Mouse (Mus musculus) kidney, adult 2 months (tissue): Measurements from ENCODE around the gene Gsta3.

ENCODE experiments used
- CTCF ChIP-seq: fragments of 200-500 bp; conservative IDR thresholded peaks from 2 replicates; pipeline ENCODE4 v1.5.1; 2011; ENCODE audit warnings: low read depth, mild to moderate bottlenecking, control low read depth, low read length, moderate library complexity, mixed read lengths; ENCODE audit not compliant: insufficient read depth, insufficient read length
- POLR2A ChIP-seq: fragments of 200-500 bp; IDR thresholded peaks from one replicate; pipeline ENCODE4 v1.6.1; 2011; ENCODE audit warnings: low read depth, low read length, control low read depth

DNA sequence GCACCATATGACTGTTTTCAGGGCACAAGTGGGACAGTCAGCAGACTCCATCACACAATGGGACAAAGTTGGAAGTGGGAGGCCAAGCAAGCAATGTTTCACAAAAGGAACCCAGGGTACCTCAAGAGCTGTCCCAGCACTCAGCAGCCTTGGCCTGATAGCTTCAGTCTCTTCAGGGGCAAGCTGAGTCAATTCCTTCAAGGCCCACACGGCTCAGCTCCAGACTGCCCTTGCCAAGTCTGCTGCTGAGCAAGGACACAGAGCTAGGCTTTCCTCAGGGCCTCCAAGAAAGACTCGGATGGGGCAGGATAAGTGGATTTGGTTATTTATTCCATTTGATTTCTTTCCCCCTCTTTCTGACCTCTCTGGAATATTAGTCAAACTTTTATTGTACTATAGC is 39.9 kb downstream of the Gsta3 start:
- TF ChIP-seq CTCF (no peak), POLR2A (no peak)
